Mouse (Mus musculus): ENCODE measurements around the gene Zbtb7a.

The Zbtb7a gene

DNA sequence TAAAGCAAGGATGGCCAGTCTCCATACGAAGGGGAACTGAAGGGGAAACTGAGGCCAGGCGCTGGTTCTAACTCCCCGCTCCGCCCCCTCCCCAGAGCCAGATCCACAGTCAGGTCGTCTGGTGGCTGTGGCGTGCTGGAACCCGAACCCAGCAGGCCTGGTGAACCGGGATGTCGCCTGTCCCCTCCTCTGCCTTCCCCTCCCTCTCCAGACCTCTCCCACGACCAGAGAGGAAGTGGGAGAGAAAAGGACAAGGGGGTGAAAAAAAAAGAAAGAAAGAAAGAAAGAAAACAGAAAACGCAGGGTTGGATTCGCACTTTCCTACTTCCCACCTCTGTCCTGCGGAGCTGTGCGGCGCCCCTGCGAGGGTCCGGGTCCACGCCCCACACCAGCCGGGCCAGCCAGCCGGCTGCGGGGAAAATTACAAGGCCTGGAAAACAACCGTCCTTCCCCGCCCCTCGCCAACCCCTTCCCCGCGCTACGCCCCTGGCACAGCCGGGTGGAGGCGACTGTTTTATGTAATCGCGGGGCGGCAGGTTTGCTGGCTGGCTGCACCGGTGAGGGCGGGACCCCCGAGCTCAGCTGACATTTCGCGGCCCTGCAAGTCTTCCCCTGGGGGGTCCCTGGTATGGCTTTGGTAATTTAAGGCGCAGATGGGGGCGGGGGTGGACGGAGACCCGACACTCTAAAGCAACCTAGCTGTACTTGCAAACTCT is at the start of gene Zbtb7a:
TSS of gene Zbtb7a (plus strand) at position 255 of the 716 bp plus-strand sequence.
- no peak for DNase-seq (ENCODE audit: low read depth)

GRCm38 (mm10) chr10:81087021-81087420 is 48.0 kb upstream of the Zbtb7a start:
- DNase-seq (ENCODE audit: low read depth): no peak

- no peak for DNase-seq (ENCODE audit: low read depth)
These were observed 45.8 kb upstream of the Zbtb7a start for GRCm38 (mm10) chr10:81089216-81089615.

DNA sequence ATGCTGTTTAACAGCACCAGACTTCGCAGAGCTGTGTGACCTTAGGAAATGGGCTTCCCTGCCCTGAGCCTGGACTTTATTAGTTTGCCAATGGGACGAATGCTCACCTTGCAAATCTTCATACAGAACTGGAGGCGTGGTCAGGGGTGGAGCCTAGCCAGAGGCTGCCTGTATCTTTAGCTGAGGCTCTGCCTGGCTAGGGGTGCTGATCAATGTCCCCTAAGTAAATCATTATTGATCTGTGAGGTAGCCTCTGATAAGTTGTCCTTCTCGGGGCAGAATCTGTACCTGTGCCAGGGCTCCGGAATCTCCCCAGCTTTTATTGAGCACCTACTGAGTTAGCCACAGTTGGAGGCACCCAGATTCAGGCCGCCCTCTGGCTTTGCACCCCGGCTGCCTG is 44.4 kb upstream of the Zbtb7a start:
- DNase-seq (ENCODE audit: low read depth): no peak

- DNase-seq (ENCODE audit: low read depth): no peak
These were observed 42.4 kb upstream of the Zbtb7a start for GRCm38 (mm10) chr10:81092465-81093250.

- DNase-seq (ENCODE audit: low read depth): no peak
These were observed 39.9 kb upstream of the Zbtb7a start for GRCm38 (mm10) chr10:81094931-81095678.

GRCm38 (mm10) chr10:81105565-81106112 is 29.4 kb upstream of the Zbtb7a start, which contains the start of gene Map2k2:
Map2k2 (plus strand) TSS chr10:81105915.
- peak; percentile 93 for DNase-seq (ENCODE audit: low read depth)

GRCm38 (mm10) chr10:81106113-81106721 is 28.8 kb upstream of the Zbtb7a start:
- DNase-seq (ENCODE audit: low read depth): peak; percentile 7

DNA sequence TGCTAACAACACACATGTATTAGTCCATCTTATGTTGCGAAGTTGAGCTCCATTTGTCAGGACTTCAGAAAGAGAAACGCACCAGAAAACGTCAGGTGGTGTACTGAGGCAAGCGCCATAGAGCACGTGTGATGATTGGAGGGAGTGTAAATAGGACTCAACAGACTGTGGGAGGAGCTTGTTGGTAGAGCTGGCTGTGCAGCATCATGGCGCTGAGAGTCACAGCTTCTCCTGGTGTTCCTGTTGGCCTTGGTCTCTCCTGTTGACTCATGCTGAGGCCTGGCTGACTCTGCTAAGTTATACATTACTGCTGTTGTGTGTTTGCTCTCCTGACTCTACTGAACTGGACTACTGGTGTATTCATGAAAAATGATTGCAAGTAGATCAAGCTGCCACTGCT is 22.1 kb upstream of the Zbtb7a start:
- no peak for DNase-seq (ENCODE audit: low read depth)

- no peak for DNase-seq (ENCODE audit: low read depth)
These were observed 15.4 kb upstream of the Zbtb7a start for GRCm38 (mm10) chr10:81119625-81120024.

- no peak for DNase-seq (ENCODE audit: low read depth)
These were observed 14.4 kb upstream of the Zbtb7a start for GRCm38 (mm10) chr10:81120650-81121049.

DNA sequence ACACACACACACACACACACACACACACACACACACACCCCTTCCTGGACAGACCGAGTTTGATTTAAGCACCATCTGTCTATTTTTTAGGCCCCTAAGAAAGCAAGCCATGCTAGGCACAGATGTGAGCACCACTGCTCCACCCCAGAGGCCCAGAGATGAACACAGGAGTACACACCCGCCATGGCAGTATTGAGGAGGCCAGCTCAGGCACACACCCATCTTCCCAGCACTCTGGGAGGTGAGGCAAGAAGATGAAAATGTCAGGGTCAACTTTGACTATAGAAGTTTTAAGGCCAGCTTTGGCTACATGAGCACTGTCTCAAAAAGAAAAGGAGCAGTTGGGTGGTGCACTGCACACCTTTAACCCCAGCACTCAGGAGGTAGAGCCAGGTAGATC is 12.1 kb upstream of the Zbtb7a start:
- DNase-seq (ENCODE audit: low read depth): no peak

DNA sequence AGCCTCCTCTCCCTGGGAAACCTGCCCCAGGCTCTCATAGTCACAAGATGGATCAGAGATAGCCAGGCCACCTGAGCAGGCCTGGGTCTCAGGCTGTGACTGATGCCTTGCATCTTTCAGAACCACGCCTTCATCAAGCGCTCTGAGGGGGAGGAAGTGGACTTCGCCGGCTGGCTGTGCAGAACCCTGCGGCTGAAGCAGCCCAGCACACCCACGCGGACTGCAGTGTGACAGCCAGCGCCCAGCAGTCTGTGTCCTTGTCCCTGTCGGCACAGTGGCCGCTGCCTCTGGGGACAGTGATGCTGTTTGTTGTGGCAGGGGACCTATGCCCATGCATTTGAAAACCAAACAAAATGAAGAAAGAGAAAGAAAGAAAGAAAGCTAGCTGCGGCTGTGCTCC is 11.5 kb upstream of the Zbtb7a start:
- no peak for DNase-seq (ENCODE audit: low read depth)

GRCm38 (mm10) chr10:81134181-81134587 is 836 bp upstream of the Zbtb7a start:
- DNase-seq (ENCODE audit: low read depth): no peak

DNA sequence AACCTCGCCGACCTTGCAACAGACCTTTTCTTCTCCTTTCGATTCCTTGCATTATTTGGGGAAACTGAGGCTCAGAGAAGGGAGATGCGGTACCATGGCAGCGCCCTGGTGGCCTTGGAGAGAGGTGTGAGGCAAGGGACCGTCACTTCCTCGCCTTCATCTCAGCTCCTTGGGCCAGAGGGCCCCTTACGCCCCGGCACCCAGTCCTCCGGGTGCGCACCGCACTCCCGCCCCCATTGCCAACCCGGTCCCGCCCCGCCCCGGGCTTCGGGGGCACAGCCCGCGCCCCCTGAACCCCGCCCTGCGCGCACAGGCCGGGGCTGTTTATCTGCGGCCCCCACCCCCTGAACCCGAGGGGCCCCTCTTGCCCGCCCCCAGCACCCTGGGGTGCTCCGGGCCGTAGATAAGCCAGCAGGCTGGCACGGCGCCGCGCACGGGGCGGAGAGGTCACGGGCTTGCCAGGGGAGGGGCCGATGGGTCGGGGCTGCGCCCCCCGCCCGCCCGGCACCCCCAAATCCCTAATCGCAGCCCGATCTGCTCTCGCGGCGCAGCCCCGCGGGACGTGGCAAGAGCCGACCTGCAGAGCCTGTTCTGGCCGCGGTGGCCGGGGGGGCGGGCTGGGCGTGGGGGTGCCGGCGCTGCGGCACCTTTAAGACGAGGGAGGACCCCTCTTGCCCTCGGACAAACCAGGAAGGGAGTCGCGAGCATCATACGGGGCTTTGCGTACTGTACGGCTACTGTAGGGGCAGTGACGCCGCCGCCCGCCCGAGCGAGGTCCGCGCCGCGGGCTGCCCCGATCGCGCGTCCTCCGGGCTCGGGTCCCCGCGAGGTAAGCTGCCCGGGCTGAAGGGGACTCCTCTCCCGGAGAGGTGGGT is 1.0 kb downstream of the Zbtb7a start:
- DNase-seq (ENCODE audit: low read depth): no peak

GRCm38 (mm10) chr10:81136706-81137231 is 1.7 kb downstream of the Zbtb7a start:
- no peak for DNase-seq (ENCODE audit: low read depth)

GRCm38 (mm10) chr10:81137252-81138130 is 2.5 kb downstream of the Zbtb7a start:
- DNase-seq (ENCODE audit: low read depth): peak; percentile 95

DNA sequence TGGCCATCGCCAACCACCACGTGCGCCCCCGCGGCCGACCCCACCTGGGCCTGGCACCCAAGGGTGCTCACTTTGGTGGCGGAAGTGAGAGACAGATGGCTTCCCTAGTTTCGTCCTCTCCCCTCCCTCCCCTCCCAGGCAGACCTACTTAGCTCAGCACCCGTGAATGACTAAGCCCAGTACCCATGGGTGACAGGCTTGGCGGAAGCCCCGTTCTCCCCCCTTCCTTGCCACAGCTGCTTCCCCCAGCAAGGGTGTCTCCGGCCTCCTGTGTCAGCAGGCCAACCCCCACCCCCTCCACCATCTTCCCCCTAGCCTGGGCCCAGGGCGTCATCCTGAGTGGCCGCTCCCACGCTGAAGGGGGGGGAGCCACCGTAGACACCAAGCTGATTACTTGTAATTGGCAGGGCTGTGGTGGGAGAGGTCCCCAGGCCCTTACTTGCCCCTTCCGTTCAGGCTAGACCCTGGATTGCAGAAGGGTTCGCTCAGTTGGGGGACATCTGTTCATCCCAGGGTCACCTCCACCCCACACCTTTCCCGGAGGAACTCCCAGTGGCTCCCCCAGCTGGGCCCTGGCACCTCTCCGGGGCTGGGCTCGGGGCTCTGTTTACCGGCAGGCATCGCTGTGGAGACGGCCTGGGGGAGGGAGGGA is 3.2 kb downstream of the Zbtb7a start:
- no peak for DNase-seq (ENCODE audit: low read depth)
